Mouse (Mus musculus) heart, embryonic 16.5 days (tissue): ENCODE measurements at regions not wholly inside any gene's neighbourhood (a gene's known extent, or its start where the extent isn't known, plus 50 kb on each side); places are given as distances from the start of the nearest gene placed in this dataset.

Source experiments
- ATAC-seq: fragments of 200-750 bp; cut with Nextera tagmentation; replicated peaks from 2 replicates; pipeline ENCODE4 v1.8.0; 2017; ENCODE audit warnings: moderate number of reproducible peaks; ENCODE audit not compliant: insufficient read depth, low FRiP score; ENCODE audit errors: extremely low read depth
- H3K27ac ChIP-seq: fragments of 300-500 bp; sonication (generic); 2 replicates; pipeline ENCODE4 v1.5.1; 2014; ENCODE audit warnings: mild to moderate bottlenecking, low read length, control low read depth, moderate library complexity
- H3K27me3 ChIP-seq: fragments of 300-500 bp; sonication (generic); 2 replicates; pipeline ENCODE4 v1.6.1; 2014; ENCODE audit warnings: low read length, mixed read lengths; ENCODE audit not compliant: control insufficient read depth, insufficient read depth
- H3K36me3 ChIP-seq: fragments of 300-500 bp; sonication (generic); 2 replicates; pipeline ENCODE4 v1.6.1; 2014; ENCODE audit not compliant: control insufficient read depth, insufficient read depth
- H3K4me1 ChIP-seq: fragments of 300-500 bp; sonication (generic); 2 replicates; pipeline ENCODE4 v1.6.1; 2014; ENCODE audit warnings: low read length, mixed read lengths; ENCODE audit not compliant: control insufficient read depth, insufficient read depth
- H3K4me2 ChIP-seq: fragments of 300-500 bp; sonication (generic); 2 replicates; pipeline ENCODE4 v1.6.1; 2014; ENCODE audit warnings: low read depth, mild to moderate bottlenecking, control low read depth, low read length
- H3K4me3 ChIP-seq: fragments of 300-500 bp; sonication (generic); 2 replicates; pipeline ENCODE4 v1.5.1; 2014; ENCODE audit warnings: mild to moderate bottlenecking, control low read depth, low read length
- H3K9ac ChIP-seq: fragments of 300-500 bp; sonication (generic); 2 replicates; pipeline ENCODE4 v1.6.1; 2014; ENCODE audit warnings: low read length, control low read depth
- H3K9me3 ChIP-seq: fragments of 300-500 bp; sonication (generic); replicated peaks from 2 replicates; pipeline ENCODE4 v1.6.1; 2016; ENCODE audit warnings: low read length; ENCODE audit not compliant: control insufficient read depth
- WGBS: fragments of 180-500 bp; shearing (Covaris S2); extraction: QIAGEN DNeasy Blood & Tissue Kit; methylation state at CpG from one replicate; pipeline ENCODE4 v1.1.7; 2014; 5-methylcytosine and 5-hydroxymethylcytosine counted together

GRCm38 (mm10) chr3:21816968-21817858 is 259.2 kb upstream of the Tbl1xr1 start:
- Histone ChIP-seq H3K27ac (no peak overlapping the region), H3K9me3 (no peaks in the 10 kb centered on the region), H3K36me3 (no peaks in the 10 kb centered on the region), H3K9ac (no peak overlapping the region), H3K4me3 (no peak overlapping the region), H3K27me3 (no peaks in the 10 kb centered on the region), H3K4me1 (peaks cover 22% of the 10 kb centered on the region), H3K4me2 (no peak overlapping the region)
- ATAC-seq = no peak
- WGBS = 72% methylated on average over 4 of the region's 4 CpGs

- WGBS = 47% methylated on average over 4 of the region's 4 CpGs
- Histone ChIP-seq H3K9ac (no peak overlapping the region), H3K4me2 (no peak overlapping the region), H3K9me3 (no peaks in the 10 kb centered on the region), H3K4me3 (no peak overlapping the region), H3K27me3 (no peaks in the 10 kb centered on the region), H3K36me3 (no peaks in the 10 kb centered on the region), H3K4me1 (peaks cover 22% of the 10 kb centered on the region), H3K27ac (no peak overlapping the region; the same call in 1 of the 2 replicates)
- no peak for ATAC-seq
These were observed 257.4 kb upstream of the Tbl1xr1 start for GRCm38 (mm10) chr3:21819030-21819429.

- Histone ChIP-seq H3K4me3 (no peak overlapping the region), H3K9me3 (no peaks in the 10 kb centered on the region), H3K9ac (no peak overlapping the region), H3K27me3 (no peaks in the 10 kb centered on the region), H3K36me3 (no peaks in the 10 kb centered on the region), H3K27ac (peak overlapping the region; percentile 60), H3K4me2 (no peak overlapping the region), H3K4me1 (peaks cover 22% of the 10 kb centered on the region)
- WGBS = 22% methylated on average over 3 of the region's 3 CpGs
- peak; percentile 55; the same call in 1 of the 2 replicates for ATAC-seq
These were observed 256.3 kb upstream of the Tbl1xr1 start for GRCm38 (mm10) chr3:21820051-21820598.

GRCm38 (mm10) chr3:21822675-21823074 is 253.8 kb upstream of the Tbl1xr1 start:
- WGBS = 84% methylated on average over 4 of the region's 4 CpGs
- Histone ChIP-seq H3K9me3 (no peaks in the 10 kb centered on the region), H3K4me2 (no peak overlapping the region), H3K9ac (no peak overlapping the region), H3K4me3 (no peak overlapping the region), H3K27me3 (no peaks in the 10 kb centered on the region), H3K27ac (no peak overlapping the region), H3K36me3 (no peaks in the 10 kb centered on the region), H3K4me1 (peaks cover 22% of the 10 kb centered on the region)
- ATAC-seq = no peak

DNA sequence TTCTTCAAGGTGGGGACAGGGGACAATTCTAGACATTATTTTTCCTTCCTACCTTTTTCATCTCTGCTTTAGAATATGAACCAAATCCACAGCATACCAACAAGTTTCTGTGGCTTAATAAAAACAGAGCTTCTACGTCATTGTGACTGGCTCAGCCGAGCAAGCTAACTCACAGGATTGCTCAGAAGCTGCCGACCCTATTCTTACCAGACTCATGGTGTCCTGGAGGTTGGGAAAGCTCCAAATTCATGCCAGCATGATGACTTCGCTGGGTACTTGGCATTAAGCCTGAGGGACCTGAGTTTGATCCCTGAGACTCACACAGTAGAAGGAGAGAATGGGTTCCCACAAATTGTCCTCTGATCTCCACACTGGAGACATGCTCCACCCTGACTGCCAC is 253.1 kb upstream of the Tbl1xr1 start:
- H3K36me3 ChIP-seq = no peaks in the 10 kb centered on the region
- ATAC-seq = no peak
- no peaks in the 10 kb centered on the region for H3K27me3 ChIP-seq
- H3K4me1 ChIP-seq = peaks cover 22% of the 10 kb centered on the region
- H3K27ac ChIP-seq = no peak overlapping the region
- 71% methylated on average over 4 of the region's 4 CpGs for WGBS
- no peaks in the 10 kb centered on the region for H3K9me3 ChIP-seq
- no peak overlapping the region for H3K9ac ChIP-seq
- H3K4me2 ChIP-seq = no peak overlapping the region
- H3K4me3 ChIP-seq = no peak overlapping the region

DNA sequence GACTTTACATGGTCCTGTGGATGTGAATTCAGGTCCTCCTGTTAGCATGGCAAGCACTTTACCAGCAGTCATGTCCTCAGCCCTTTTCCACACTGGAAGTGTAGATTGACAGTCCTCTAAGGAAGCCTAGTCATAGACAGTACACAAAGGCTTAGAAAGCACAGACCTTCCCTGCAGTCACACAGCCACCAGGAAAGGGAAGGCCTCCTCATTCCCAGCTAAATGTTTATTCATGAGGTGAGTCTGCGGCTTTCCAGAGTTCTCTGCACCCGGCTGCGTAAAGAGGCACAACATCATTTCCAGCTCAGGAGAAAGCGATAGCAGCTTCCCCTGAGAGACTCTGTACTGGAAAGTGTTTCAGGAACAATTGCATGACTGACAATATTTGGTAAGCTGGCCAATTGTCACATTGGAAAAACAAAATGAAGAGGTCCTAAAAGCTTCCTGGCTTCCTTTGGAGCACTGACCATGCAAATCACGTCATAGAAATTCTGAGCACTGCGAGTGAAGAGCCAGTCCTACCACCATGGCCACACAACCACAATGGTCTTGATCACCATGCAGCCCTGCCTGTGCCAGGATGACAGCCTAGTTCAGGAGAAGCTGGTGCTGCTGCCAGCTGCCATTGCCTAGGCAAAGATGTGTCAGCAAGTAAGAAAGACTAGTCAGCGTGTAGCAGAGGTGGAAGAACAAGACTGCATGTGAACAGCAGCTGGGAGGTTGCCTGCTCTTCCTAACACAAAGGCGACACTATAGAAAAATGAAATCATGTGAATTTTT is 252.2 kb upstream of the Tbl1xr1 start:
- Histone ChIP-seq H3K4me3 (no peak overlapping the region), H3K9me3 (no peaks in the 10 kb centered on the region), H3K27me3 (no peaks in the 10 kb centered on the region), H3K9ac (no peak overlapping the region), H3K4me1 (peaks cover 15% of the 10 kb centered on the region), H3K36me3 (no peaks in the 10 kb centered on the region), H3K27ac (no peak overlapping the region), H3K4me2 (no peak overlapping the region)
- ATAC-seq = no peak; the same call in 1 of the 2 replicates
- WGBS = 58% methylated on average over 8 of the region's 8 CpGs

- Histone ChIP-seq H3K27me3 (no peaks in the 10 kb centered on the region), H3K9me3 (no peaks in the 10 kb centered on the region), H3K4me1 (peaks cover 7% of the 10 kb centered on the region), H3K4me2 (no peak overlapping the region), H3K4me3 (no peak overlapping the region), H3K27ac (no peak overlapping the region), H3K9ac (no peak overlapping the region), H3K36me3 (no peaks in the 10 kb centered on the region)
- WGBS = 86% methylated on average over 5 of the region's 5 CpGs
- no peak for ATAC-seq
These were observed 251.4 kb upstream of the Tbl1xr1 start for GRCm38 (mm10) chr3:21824913-21825610.

DNA sequence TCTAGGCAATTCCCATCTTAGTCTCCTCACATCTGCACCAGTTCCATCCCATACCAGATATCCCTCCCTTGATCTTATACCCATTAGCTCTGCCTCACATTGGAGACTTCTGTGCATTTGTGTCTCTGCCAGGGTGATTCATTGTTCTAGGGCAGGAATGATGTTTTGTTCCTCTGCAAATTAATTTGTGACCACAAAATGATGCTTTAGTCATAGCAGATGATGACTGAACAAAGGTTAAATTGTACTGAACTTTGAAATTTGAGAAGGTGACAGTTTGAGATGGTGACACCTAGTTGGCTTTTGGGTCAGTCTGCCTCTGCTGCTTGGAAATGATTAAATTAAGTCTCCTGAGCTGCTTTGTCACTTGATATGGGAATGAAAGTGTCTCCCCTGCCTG is 248.8 kb upstream of the Tbl1xr1 start:
- H3K9ac ChIP-seq = no peak overlapping the region
- H3K36me3 ChIP-seq = no peaks in the 10 kb centered on the region
- H3K27ac ChIP-seq = no peak overlapping the region
- H3K4me1 ChIP-seq = no peaks in the 10 kb centered on the region
- no peaks in the 10 kb centered on the region for H3K9me3 ChIP-seq
- no peak for ATAC-seq
- no peak overlapping the region for H3K4me3 ChIP-seq
- H3K27me3 ChIP-seq = no peaks in the 10 kb centered on the region
- no peak overlapping the region for H3K4me2 ChIP-seq
